Mouse (Mus musculus) myocyte (in vitro differentiated cells): ENCODE results near the gene Jmjd6. TPM values are rescaled to one million over a fixed set of nuclear protein-coding genes. Genes with fewer than 3 reads are reported as not detected.
A peak's percentile ranks its signal among the peaks of the same experiment; 100 is the strongest.

ENCODE experiments used
- H3K27me3 ChIP-seq: one replicate; pipeline ENCODE4 v1.6.1; 2011; ENCODE audit not compliant: control insufficient read depth, insufficient read depth, insufficient read length
- H3K36me3 ChIP-seq: one replicate; pipeline ENCODE4 v1.6.1; 2011; ENCODE audit not compliant: control insufficient read depth, insufficient read depth
- H3K4me2 ChIP-seq: one replicate; pipeline ENCODE4 v1.6.1; 2011; ENCODE audit warnings: low read depth, control low read depth
- H3K4me3 ChIP-seq: one replicate; pipeline ENCODE4 v1.5.1; 2011; ENCODE audit warnings: mild to moderate bottlenecking, control low read depth, moderate library complexity
- H3K79me2 ChIP-seq: one replicate; pipeline ENCODE4 v1.6.1; 2011; ENCODE audit not compliant: control insufficient read depth, insufficient read depth
- H3ac ChIP-seq: one replicate; pipeline ENCODE4 v1.6.1; 2011; ENCODE audit not compliant: control insufficient read depth, insufficient read length
- CEBPB ChIP-seq: IDR thresholded peaks from 2 replicates; pipeline ENCODE4 v1.6.1; 2011; ENCODE audit warnings: mild to moderate bottlenecking, moderate library complexity; ENCODE audit not compliant: poor library complexity, insufficient read depth, severe bottlenecking
- E2F4 ChIP-seq: IDR thresholded peaks from one replicate; pipeline ENCODE4 v1.6.1; 2011; ENCODE audit warnings: mild to moderate bottlenecking, control low read depth, moderate library complexity; ENCODE audit not compliant: insufficient read depth
- MAX ChIP-seq: IDR thresholded peaks from one replicate; pipeline ENCODE4 v1.6.1; 2011; ENCODE audit warnings: low read depth, mild to moderate bottlenecking, control low read depth
- MYOD1 ChIP-seq, 3 experiments: IDR thresholded peaks; one replicate each; pipeline ENCODE4 v1.6.1; 2011; ENCODE audit warnings: control low read depth in 2 of 3, low read depth in 2 of 3, mild to moderate bottlenecking in 2 of 3, moderate library complexity in 1 of 3; ENCODE audit not compliant: insufficient read length in 2 of 3, control insufficient read depth in 1 of 3
- MYOG ChIP-seq, 3 experiments: IDR thresholded peaks; one replicate each; pipeline ENCODE4 v1.6.1; 2011; ENCODE audit warnings: control low read depth in 2 of 3, low read depth in 2 of 3, mild to moderate bottlenecking in 2 of 3; ENCODE audit not compliant: insufficient read length in 2 of 3, control insufficient read depth in 1 of 3, insufficient read depth in 1 of 3
- POLR2A ChIP-seq: IDR thresholded peaks from one replicate; pipeline ENCODE4 v1.6.1; 2011; ENCODE audit warnings: low read depth, mild to moderate bottlenecking, control low read depth, moderate library complexity; ENCODE audit not compliant: insufficient read length
- POLR2AphosphoS2 ChIP-seq: IDR thresholded peaks from one replicate; pipeline ENCODE4 v1.6.1; 2011; ENCODE audit warnings: low read depth, control low read depth; ENCODE audit not compliant: insufficient read length
- REST ChIP-seq: IDR thresholded peaks from one replicate; pipeline ENCODE4 v1.6.1; 2011; ENCODE audit warnings: mild to moderate bottlenecking, control low read depth, moderate library complexity; ENCODE audit not compliant: insufficient read depth, insufficient read length
- SRF ChIP-seq: IDR thresholded peaks from one replicate; pipeline ENCODE4 v1.6.1; 2011; ENCODE audit warnings: low read depth; ENCODE audit not compliant: control insufficient read depth, insufficient read length
- TCF12 ChIP-seq: IDR thresholded peaks from one replicate; pipeline ENCODE4 v1.6.1; 2011; ENCODE audit warnings: mild to moderate bottlenecking, control low read depth; ENCODE audit not compliant: poor library complexity, insufficient read depth, severe bottlenecking
- TCF3 ChIP-seq: IDR thresholded peaks from one replicate; pipeline ENCODE4 v1.6.1; 2011; ENCODE audit warnings: low read depth, control low read depth; ENCODE audit not compliant: insufficient read length
- USF1 ChIP-seq: IDR thresholded peaks from one replicate; pipeline ENCODE4 v1.6.1; 2011; ENCODE audit warnings: low read depth, mild to moderate bottlenecking, control low read depth, moderate library complexity
- polyA plus RNA-seq: library from polyadenylated mRNA; unstranded; fragments of >200 nt; fragmentation: generic; extraction: Trizol; gene quantifications from one replicate; pipeline ENCODE4 v1.2.1, GENCODE M21; 2012; ENCODE audit warnings: missing spikeins

The Jmjd6 gene
- polyA plus RNA-seq, 1 experiment, result 55.1 TPM

DNA sequence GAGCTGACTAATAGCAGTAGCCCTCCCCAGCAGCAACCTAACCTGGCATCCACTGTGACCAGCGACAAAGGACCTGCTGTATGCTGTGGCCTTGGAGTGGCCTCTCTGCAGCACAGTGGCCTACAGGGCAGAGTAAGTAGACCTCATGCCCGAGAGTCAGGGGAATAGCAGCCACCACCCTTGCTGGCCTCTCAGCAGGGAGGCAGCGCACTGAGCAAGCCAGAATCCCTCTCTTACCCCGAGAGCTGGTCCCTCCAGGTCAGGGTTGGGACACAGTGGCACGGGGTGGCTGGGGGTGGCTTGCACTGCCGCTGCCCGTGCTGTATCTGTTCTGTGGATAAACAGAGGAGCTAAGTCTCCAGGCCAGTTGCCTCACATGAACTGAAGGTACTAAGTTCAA lies 3.6 kb downstream of the Jmjd6 start:
- TF ChIP-seq SRF (no peak), MYOG (IDR thresholded peaks at IDR 0.05; ENCODE audit: control insufficient read depth in 1 of 3, insufficient read depth in 1 of 3, insufficient read length in 2 of 3, low read depth in 2 of 3) (no peak), MYOD1 (IDR thresholded peaks at IDR 0.05; ENCODE audit: control insufficient read depth in 1 of 3, insufficient read length in 2 of 3, low read depth in 2 of 3) (no peak), POLR2AphosphoS2 (no peak), TCF3 (no peak), USF1 (no peak), MAX (no peak), POLR2A (no peak), CEBPB (no peak), TCF12 (no peak), E2F4 (no peak), REST (no peak)
- no peak overlapping the region for H3ac ChIP-seq
- H3K4me2 ChIP-seq, result peak overlapping the region; percentile 98
- peaks cover 53% of the 10 kb centered on the region for H3K79me2 ChIP-seq
- H3K4me3 ChIP-seq, result no peak overlapping the region
- peaks cover 48% of the 10 kb centered on the region for H3K36me3 ChIP-seq
- no peaks in the 10 kb centered on the region for H3K27me3 ChIP-seq

DNA sequence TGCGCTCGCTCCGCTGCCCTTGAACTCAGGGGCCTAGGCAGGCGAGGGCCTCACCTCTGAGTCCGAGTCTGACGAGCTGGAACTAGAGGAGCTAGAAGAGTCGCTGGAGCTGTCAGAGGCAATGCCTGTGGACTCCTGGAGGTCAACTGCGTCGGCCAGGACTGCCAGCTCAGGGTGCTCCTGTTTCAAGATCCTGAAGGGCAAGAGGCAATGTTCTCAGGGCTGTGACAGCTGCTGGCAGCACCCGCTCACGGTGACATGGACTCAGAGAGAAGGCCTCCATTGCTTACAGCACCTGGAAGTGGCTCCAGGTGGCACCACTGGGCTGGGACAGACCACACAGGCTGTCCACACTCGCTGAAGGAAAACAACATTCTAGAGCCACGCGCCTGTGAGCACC lies 4.3 kb downstream of the Jmjd6 start:
- no peak overlapping the region for H3ac ChIP-seq
- no peak overlapping the region for H3K4me3 ChIP-seq
- no peak overlapping the region for H3K4me2 ChIP-seq
- peaks cover 47% of the 10 kb centered on the region for H3K79me2 ChIP-seq
- TF ChIP-seq MYOD1 (IDR thresholded peaks at IDR 0.05; ENCODE audit: control insufficient read depth in 1 of 3, insufficient read length in 2 of 3, low read depth in 2 of 3) (peak in 1 of 3 experiments; percentile 34), MYOG (IDR thresholded peaks at IDR 0.05; ENCODE audit: control insufficient read depth in 1 of 3, insufficient read depth in 1 of 3, insufficient read length in 2 of 3, low read depth in 2 of 3) (peak in 2 of 3 experiments; percentile 22 to 32), SRF (no peak), E2F4 (no peak)
- H3K27me3 ChIP-seq, result no peaks in the 10 kb centered on the region
- peaks cover 49% of the 10 kb centered on the region for H3K36me3 ChIP-seq

DNA sequence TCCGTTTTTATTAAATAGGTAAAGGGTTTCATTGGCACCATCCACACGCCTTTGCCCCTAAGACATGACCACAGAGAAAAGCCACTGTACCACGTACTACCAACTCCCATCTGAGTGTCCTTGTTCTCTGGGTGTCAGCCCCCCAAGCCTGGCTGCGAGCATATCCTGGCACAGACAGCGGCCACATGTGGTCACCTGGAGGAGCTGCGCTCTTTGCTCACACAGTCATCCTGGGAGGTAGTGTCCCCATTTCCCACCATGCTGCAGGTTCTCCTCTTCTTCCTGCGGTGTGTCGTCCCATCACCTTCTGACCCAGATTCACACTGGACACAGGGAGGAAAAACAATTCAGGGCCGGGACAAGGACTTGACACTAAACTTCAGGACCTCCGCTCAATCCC lies 5.8 kb downstream of the Jmjd6 start:
- Histone ChIP-seq H3K36me3 (peaks cover 58% of the 10 kb centered on the region), H3K4me2 (no peak overlapping the region), H3K27me3 (no peaks in the 10 kb centered on the region), H3K4me3 (no peak overlapping the region), H3K79me2 (peaks cover 44% of the 10 kb centered on the region), H3ac (no peak overlapping the region)
- no peak for TF ChIP-seq POLR2A
- TF ChIP-seq SRF, result no peak
- TF ChIP-seq TCF12, result no peak
- no peak for TF ChIP-seq USF1
- TF ChIP-seq REST, result no peak
- TF ChIP-seq TCF3, result no peak
- TF ChIP-seq MYOD1 (IDR thresholded peaks at IDR 0.05; ENCODE audit: control insufficient read depth in 1 of 3, insufficient read length in 2 of 3, low read depth in 2 of 3), result no peak
- no peak for TF ChIP-seq MAX
- TF ChIP-seq POLR2AphosphoS2, result no peak
- no peak for TF ChIP-seq MYOG (IDR thresholded peaks at IDR 0.05; ENCODE audit: control insufficient read depth in 1 of 3, insufficient read depth in 1 of 3, insufficient read length in 2 of 3, low read depth in 2 of 3)
- no peak for TF ChIP-seq CEBPB
- TF ChIP-seq E2F4, result no peak

DNA sequence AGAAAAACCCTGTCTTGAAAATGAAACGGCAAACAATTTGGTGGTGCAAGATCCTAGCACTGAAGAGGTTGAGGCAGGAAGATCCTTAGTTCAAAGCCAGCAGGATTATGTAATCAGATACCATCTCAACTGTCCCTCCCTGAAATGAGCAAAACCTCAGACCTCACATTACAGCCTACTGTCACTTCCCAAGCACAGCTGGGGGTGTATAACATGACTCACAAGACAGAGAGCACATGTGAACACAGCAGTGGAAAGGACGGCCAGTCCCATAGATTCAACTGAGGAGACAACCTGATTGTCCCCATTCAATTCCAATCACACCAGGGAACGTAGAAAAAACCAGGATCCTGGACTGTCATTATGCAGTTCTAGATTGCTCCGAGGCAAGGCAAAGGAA lies 7.0 kb downstream of the Jmjd6 start:
- Histone ChIP-seq H3K36me3 (peaks cover 53% of the 10 kb centered on the region), H3ac (no peak overlapping the region), H3K4me2 (no peak overlapping the region), H3K79me2 (peaks cover 32% of the 10 kb centered on the region), H3K4me3 (no peak overlapping the region), H3K27me3 (no peaks in the 10 kb centered on the region)
- no peak for TF ChIP-seq POLR2A
- TF ChIP-seq MYOD1 (IDR thresholded peaks at IDR 0.05; ENCODE audit: control insufficient read depth in 1 of 3, insufficient read length in 2 of 3, low read depth in 2 of 3), result peak in 2 of 3 experiments; percentile 4 to 55
- TF ChIP-seq USF1, result no peak
- TF ChIP-seq TCF3, result no peak
- no peak for TF ChIP-seq REST
- peak in 2 of 3 experiments; percentile 30 to 49 for TF ChIP-seq MYOG (IDR thresholded peaks at IDR 0.05; ENCODE audit: control insufficient read depth in 1 of 3, insufficient read depth in 1 of 3, insufficient read length in 2 of 3, low read depth in 2 of 3)
- TF ChIP-seq E2F4, result no peak
- TF ChIP-seq MAX, result no peak

DNA sequence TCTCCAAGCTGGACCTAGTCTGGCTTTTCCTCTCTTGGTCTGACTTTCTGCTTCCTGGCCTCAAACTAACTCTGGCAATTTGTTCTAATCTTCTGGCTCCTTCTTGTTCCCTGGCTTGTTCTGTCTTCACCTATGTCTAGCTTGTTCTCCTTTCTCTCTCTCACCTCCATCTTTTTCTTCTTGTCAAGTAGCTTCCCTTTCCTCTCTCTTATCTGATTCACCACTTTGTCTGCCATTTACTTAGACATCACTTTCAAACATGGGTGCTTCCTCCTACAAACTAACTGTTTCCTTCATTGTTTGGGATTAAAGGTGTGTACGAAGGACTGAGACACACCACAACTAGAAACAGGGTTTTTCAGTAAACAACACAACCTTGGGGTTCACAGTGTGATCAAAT lies 8.3 kb downstream of the Jmjd6 start:
- TF ChIP-seq SRF (no peak), MAX (no peak), E2F4 (no peak), CEBPB (no peak), MYOD1 (IDR thresholded peaks at IDR 0.05; ENCODE audit: control insufficient read depth in 1 of 3, insufficient read length in 2 of 3, low read depth in 2 of 3) (no peak), TCF3 (no peak), POLR2AphosphoS2 (no peak), TCF12 (no peak), REST (no peak), MYOG (IDR thresholded peaks at IDR 0.05; ENCODE audit: control insufficient read depth in 1 of 3, insufficient read depth in 1 of 3, insufficient read length in 2 of 3, low read depth in 2 of 3) (no peak), USF1 (no peak), POLR2A (no peak)

More for the DNA sequence above, 8.3 kb downstream of the Jmjd6 start:
- no peak overlapping the region for H3K4me2 ChIP-seq
- H3K36me3 ChIP-seq, result peaks cover 41% of the 10 kb centered on the region
- no peak overlapping the region for H3K4me3 ChIP-seq
- H3ac ChIP-seq, result no peak overlapping the region
- peaks cover 19% of the 10 kb centered on the region for H3K79me2 ChIP-seq
- H3K27me3 ChIP-seq, result no peaks in the 10 kb centered on the region
